Mouse (Mus musculus): Measurements from ENCODE around the gene Hsd17b1.
"Not testable (repeated sequence)": the region's sequence is repeated elsewhere in the genome, so short reads cannot be mapped to it uniquely, and the experiment has no call there.

The Hsd17b1 gene

DNA sequence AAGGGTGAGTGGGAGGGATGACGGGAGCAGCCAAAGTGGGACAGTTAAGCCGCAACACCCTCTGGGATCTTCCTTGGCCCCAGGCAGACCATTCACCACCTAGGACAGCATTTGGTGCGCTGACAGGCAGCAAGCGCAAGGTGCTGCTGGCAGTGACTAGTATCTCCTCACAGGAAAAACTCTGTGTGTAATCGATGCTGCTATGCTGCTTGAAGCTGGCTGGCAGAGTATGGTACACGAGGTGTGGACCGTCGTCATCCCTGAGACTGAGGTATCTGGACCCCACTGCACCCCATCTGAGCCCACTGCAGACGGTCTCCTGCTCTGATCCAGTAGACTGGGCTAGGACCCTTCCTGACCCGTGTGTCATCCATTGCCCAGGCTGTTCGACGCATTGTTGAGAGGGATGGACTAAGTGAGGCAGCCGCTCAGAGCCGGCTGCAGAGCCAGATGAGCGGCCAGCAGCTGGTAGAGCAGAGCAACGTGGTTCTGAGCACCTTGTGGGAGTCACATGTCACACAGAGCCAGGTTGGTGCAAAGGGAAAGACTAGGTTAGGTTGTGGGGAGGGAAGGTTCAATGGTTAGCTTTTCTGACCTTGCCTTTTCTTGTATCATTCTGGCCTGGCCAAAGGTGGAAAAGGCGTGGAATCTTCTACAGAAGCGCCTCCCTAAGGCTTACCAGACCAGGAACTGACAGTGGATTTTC lies 7.6 kb downstream of the Hsd17b1 start:
- DNase-seq (ENCODE audit: low spot score in 2 of 2), result no peak

DNA sequence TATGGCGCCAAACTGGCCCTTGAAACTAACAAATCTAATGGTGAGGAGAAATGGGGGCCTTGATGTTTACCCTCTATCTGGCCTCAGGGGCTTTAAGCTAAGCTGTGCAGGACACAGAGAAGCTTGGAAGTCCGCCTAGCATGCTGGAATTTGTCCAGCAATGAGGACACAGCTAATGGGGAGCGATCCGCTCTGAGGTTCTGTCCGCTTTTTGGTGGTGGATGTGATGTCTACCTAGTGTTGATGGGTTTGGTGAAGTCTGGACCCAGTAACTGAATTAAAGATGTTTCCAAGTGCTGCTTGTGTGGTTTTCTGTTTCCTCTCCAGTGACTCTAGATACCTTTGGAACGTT lies 8.1 kb downstream of the Hsd17b1 start:
- no peak for DNase-seq (ENCODE audit: low spot score in 2 of 2)

DNA sequence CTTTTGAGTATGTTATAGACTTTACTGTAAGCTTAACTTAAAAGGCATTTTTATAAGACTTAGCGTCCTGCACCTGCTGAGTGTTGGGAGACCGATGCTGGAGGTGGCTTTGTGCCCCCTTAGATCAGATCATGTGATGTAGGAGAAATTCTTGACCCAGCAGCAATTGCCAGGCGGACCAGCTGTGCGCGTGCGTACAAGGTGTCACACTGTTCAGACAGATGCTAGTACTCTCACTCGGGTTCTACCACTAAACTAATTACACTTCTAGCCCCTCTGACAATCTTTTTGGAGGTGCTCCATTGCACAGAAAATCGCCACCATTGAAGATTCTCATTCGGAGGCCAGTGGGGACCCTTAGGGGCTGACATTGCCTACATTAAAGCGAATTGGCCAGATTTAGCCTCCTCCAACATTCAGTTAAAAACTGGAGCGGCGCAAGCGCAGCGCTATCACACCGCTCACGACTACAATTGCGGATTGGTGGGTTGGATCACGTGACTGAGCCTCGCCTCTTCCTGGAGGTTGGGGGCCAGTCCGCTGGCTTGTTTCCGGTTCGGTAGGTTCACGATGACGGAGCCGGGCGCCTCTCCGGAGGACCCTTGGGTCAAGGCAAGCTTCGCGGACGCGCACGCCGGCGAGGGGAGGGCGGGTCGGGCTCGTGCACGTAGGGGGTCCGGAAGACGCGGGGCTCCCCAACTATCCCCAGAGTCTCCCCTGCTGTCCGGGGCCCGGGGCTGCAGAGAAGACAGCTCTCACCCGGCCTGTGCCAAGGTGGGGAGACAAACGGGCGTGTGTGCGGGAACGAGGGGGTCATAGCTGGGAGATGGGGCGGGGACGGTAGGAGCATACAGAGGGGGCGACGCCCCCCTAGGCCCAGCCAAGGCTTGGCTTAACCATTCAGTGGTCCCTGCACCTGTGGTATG lies 8.8 kb downstream of the Hsd17b1 start, which contains the start of gene Mlx:
Gene Mlx (plus strand): TSS at position 522 of the 926 bp plus-strand sequence.
- peak; percentile 88 to 92 for DNase-seq (ENCODE audit: low spot score in 2 of 2)

DNA sequence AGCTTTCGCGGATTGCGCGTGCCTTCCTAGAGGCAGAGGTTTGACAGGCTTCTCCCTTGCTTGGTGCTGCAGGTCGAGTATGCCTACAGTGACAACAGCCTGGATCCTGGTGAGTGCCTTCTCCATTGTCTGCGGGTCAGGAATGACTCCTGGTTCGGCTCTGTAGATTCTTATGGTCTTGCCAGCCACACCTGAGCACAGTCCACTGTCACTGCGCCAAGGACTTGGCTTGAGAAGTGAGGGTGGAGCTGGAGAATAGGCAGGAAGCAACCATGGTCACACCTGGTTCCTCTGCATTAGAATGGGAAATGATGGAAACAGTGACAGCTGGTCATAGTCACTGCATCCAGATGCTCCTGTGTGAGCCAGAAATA lies 9.5 kb downstream of the Hsd17b1 start:
- DNase-seq (ENCODE audit: low spot score in 2 of 2), result no peak

DNA sequence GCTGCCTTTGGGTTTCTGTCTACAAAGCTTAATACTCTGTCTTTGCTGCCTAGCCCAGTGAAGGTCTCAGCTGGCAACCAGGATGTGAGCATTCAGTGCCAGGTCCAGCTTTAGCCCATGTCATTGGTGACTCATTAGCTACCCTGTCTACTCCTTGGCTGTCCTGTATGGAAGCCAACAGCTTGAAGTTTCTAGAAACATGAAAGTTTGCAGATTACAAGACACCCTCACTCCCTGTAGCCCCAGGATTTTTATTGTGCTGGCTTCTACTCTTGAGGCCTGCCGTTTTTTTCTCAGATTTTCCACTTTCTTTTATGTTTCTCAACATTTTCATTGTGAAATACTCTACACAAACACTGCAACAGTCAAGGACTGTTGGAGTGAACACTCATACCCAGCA lies 11.7 kb downstream of the Hsd17b1 start:
- DNase-seq (ENCODE audit: low spot score in 2 of 2), result no peak

DNA sequence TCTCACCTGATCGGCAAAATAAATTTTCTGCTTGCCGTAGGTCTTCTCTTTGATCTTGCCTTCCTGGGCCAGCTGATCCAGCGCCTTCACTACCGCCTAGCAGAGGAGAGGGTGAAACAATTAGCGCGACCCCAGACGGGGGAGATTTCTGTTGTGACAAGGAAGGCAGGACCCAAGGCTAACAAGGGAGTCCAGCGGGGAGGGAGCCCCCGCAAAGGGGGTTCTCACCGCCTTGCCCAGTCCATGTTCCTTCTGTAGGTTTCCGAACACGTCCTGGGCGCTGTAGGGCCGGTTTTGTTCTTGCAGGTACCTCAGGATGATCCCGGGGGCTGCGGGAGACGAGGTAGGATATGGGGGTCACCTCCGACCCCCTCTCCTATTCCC lies 16.7 kb downstream of the Hsd17b1 start:
- DNase-seq (ENCODE audit: low spot score in 2 of 2), result no peak

DNA sequence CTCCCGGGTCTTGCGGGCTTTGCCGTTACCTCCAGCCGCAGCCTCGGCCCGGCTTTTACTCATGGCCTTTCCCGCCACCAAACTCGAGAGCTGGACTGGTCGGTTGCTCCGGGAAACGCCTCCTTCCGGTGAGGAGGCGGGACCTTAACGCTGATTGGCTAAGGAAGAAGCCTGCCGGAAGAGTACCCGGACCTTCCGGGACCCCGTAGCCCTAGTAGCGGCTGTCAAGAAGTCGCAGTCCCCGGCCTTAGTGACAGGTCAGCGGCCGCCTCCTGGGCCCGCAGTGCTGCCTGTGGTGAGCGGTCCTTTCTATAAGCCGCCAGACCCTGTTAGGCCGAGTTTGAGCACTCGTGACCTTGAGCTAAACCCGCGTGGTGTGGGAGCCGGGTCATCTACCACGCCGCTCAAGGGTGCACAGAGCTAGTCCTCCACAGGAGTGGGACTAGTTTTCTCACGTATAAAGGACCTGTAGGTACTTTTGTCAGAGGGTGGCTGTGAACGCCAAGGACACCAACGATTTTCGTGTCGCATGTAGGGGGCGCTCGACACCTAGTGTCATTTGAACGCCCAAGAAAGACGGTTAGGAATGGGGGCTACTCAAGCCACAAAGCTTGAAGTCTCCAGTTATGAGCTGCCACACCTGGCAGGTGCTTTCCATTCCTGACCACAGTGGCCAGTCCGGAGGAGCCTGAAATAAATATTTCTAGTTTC lies 17.3 kb downstream of the Hsd17b1 start, which contains the start of gene Psmc3ip:
Gene Psmc3ip (minus strand): TSS at position 123 of the 711 bp plus-strand sequence.
- DNase-seq (ENCODE audit: low spot score in 2 of 2), result peak; percentile 94 to 96

DNA sequence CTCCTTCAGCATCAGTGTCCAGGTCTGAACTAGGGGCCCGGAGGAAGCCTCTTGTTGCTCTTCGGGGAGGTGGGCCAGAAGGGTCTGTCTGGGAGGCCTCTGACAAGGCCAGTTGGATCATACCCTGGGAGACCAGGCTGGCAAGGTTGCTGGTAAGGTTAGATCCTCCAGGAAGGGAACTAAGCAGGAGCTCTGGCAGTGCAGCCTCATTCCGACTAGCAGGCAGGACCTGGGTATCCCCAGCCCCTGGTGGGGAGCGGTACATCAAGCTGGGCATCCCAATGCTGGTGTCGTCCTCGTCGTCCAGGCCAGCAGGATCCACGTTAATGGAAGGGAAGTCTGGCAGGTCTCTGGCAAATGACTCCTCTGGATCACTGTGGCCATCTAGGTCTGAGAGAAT lies 20.0 kb downstream of the Hsd17b1 start:
- DNase-seq (ENCODE audit: low spot score in 2 of 2), result no peak

DNA sequence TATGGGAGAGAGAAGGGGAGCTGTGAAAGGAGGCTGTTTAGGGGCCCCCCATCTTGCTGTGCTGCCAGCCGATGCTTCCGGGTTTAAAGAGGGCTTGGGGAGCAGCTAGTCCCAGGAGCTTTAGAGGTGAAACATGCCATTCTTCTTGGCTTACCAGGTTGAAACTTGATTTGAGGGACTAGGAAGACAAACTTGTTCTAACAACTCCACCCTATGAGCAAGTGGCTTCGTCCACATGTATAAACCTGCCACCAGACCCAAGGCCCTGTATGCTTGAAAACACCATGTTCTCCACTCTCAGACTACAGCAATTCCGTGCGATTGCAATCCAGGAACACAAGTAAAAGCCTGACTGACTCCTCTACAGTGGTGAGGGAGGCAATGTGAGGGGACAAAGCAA lies 24.8 kb downstream of the Hsd17b1 start:
- no peak for DNase-seq (ENCODE audit: low spot score in 2 of 2)

DNA sequence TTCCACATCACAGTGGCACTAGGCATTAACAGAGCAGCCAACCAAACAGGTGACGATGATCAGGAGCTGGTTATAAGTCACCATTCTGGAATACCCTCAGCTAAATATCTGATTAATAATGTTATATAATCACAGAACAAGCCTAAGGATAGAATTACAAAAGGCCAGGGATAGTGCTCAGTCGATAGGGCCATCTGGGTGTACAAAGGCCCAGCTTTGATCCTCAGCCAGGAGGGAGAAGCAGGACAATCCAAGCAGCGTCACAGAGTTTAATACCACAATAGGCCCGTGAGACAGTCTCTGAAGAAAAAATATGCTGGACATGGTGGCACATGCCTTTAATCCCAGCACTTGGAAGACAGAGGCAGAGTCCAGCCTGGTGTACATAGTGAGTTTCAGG lies 31.1 kb downstream of the Hsd17b1 start:
- no peak for DNase-seq (ENCODE audit: low spot score in 2 of 2)

DNA sequence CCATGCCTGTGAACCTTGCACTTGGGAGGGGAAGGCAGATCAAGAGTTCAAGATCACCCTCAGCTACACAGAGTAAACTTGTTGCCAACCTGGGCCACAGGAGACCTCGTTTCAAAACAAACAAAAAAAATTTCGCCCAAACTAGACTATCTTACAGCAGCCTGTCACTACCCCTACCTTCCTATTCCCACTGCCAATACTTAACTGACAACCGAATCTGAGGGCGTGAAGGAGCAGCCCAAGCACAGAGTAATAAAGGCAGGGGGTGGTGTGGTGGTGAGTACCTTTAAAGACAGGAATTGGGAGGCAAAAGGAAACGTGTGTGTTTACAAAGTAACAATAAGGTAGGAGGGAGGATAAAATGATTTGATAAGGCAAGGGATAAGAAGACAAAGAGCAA lies 32.5 kb downstream of the Hsd17b1 start:
- no peak for DNase-seq (ENCODE audit: low spot score in 2 of 2)

DNA sequence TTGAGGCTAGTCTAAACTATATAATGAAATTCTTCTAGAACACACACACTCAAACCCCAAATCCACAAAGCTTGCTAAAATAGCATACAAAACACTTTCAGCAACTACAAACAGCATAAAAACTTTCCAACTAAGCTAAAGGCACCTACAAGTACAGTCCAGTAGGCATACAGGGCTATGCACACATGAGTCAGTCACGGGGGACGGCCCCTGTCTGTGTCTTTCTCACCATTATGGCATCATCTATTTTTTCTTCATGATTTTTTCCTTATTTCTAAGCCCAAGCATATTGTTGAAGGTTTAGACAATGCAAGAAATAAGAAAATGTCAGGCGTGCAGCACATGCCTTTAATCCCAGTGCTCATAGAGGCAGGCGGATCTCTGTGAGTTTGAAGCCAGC lies 33.0 kb downstream of the Hsd17b1 start:
- DNase-seq (ENCODE audit: low spot score in 2 of 2), result no peak

DNA sequence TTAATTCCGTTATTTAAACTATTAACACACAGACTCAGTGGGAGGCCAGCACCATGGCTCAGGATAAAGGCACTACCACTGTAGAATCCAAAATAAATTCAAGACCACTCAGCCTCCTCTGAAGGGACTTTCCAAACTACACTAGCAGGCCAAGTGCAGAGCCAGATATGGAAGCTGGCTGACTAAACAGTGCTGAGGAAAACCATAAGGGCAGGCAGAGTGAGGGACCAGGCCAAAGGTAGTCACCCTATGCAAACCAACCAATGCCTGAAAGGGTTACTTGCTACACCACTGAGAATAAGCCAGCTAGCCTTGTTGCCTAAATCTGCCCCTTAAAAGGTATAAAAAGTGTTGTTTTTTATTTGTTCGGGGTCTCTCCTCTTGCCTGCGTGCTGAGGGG lies 34.0 kb downstream of the Hsd17b1 start:
- no peak for DNase-seq (ENCODE audit: low spot score in 2 of 2)

DNA sequence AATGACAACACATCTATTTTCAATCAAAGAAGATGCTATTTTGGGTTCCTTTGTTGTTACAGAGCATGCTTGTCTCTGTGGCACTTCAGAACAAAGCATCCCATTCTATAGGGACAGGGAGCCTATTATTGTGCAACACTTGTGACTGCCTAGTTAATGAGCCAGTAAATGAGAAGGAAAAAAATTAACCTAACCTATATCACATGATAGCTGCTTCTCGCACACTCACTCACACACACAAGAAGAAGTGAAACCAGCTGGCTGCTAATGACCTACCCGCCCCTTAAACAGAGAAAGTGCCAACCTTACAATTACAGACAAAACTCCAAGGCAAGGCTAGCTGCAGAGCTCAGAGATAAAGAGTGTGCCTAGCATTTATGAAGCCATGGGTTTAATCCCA lies 37.4 kb downstream of the Hsd17b1 start:
- DNase-seq (ENCODE audit: low spot score in 2 of 2), result no peak

DNA sequence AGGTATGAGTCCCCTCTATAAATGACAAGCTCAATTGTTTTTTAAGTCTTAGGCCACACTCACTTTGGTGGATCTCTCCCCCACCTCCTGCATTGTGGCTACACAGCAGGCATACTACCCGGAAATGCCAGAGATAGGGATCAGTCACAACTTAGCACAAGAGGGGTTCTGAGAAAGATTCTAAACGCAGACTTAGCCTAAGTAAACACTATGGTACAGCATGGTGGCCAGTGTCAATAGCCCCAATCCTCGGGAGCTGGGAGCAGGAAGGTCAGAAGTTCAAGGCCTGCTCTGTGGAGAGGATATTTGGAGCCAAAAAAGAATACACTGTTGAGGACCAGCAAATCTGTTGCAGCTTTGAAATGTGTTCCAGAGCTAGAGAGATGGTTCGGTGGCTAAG lies 39.9 kb downstream of the Hsd17b1 start:
- no peak for DNase-seq (ENCODE audit: low spot score in 2 of 2)

DNA sequence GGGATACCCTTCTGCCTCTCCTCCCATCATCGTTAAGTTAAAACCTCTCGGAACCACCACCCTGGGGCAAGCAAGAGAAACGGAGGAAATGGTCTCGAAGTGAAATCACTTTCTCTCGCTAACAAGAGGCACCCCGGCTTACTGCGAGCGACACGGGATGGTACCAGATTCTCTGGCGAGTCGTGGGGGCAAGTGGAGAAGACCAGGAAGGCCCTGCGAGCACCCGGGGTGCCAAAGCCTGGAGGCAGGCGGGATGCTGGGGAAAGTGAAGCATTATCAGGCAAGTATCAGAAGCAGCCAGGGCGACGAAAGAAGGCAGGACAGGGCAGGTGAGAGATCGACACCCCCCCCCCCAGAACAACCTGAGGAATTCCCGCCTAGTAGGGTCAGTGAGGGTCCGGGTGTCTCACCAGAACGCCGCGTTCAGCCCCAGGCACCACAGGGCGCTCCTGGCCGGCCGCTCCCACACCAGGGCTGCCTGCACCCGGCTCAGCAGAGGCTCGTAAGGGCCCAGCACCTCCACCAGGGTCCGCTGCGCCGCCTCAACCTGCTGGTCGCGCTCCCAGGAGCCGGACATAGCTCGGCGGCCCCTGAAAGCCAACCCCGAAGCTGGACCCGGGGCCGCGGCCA lies 41.0 kb downstream of the Hsd17b1 start:
- no peak for DNase-seq (ENCODE audit: low spot score in 2 of 2)

DNA sequence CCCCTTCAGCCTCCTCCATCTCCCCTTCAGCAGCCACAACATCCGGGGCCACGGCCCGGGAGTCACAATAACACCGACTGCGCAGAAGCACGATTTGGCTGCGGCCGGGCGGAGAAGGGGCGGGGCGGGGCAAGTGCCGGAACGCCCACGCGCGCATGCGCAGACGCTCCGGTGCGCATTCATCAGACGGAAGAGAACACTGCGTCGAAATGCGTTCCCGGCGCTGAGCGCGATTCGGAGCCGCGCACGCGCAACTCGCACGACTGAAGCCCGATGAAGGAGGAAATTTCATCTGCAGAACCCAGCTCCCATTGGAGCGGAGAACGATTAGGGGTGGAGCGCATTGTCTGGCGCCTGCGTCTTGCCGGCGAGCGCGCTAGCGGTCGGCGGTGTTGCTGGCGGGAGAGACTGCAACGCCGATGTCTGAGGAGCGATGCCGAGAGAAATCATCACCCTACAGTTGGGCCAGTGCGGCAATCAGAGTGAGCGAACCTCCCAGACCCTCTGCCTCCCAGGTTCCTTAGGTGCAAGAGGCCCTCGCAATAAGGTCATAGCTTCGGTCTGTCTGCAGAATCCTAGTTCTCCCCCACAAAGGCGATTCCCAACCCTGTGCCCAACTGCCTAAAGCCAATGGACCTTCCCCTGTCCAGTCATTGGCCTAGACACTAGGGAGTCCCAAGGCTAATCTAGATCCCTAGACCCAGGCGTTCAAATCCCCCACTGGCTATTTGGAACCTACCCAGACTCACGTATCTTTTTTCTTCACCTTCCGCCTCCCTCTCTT lies 41.7 kb downstream of the Hsd17b1 start, which contains the start of the genes Retreg3 and Tubg1:
Gene Retreg3 (minus strand): TSS at position 133 of the 784 bp plus-strand sequence.
Gene Tubg1 (plus strand): TSS at position 178 of the 784 bp plus-strand sequence.
- peak; percentile 99 to 100 for DNase-seq (ENCODE audit: low spot score in 2 of 2)

DNA sequence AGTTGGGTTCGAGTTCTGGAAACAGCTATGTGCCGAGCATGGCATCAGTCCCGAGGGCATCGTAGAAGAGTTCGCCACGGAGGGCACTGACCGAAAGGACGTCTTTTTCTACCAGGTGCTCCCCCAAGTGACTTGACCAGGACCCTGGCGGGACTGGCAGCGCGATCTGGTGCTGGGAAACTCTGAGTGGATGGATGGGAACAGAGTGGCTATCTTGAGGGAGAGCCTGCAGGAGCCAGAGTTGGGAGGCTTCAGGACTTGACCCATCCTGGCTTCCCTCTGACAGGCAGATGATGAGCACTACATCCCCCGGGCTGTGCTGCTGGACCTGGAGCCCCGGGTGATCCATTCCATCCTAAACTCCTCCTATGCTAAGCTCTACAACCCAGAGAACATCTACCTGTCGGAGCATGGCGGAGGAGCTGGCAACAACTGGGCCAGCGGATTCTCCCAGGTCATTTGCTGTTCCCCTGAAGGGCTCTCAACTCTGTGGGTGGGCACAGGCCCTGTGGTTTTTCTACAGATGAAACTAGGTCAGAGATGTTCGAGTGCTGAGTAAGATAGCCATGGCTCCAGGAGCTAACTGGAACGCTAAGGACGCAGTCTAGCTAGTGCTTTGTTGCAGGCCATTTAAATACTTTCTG lies 42.5 kb downstream of the Hsd17b1 start:
- DNase-seq (ENCODE audit: low spot score in 2 of 2), result peak in 1 of 2 experiments; percentile 73

DNA sequence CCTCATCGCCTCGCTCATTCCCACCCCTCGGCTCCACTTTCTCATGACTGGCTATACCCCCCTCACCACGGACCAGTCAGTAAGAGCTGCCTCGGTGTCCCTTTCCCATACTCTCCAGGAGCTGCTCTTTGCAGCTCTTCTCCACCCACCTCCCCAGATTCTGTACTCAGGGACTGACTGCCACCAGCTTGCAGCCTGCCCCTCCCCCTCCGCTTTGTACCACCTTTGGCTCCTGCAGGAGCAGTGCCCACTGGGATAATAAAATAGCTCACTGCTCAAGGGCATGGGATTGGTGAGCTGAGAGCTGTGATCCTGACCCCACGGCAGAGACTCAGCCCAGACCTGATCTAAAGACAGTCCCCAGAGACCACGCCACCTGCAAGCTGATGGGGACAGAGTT lies 46.3 kb downstream of the Hsd17b1 start:
- not testable (repeated sequence) for DNase-seq (ENCODE audit: low spot score in 2 of 2)

DNA sequence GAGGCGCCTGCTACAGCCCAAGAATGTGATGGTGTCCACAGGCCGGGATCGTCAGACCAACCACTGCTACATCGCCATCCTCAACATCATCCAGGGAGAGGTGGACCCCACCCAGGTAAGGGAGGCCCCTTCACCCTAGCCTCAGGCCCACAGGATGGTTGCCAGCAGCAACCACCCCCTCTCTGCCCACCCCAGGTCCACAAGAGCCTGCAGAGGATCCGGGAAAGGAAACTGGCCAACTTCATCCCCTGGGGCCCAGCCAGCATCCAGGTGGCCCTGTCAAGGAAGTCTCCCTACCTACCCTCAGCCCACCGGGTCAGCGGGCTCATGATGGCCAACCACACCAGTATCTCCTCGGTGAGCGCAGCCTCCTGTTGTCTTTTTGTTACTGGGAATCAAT lies 46.8 kb downstream of the Hsd17b1 start:
- not testable (repeated sequence) for DNase-seq (ENCODE audit: low spot score in 2 of 2)

Data from spleen, postnatal 4 days (tissue).